Mouse (Mus musculus): ENCODE data around the gene Gm43517.

DNA sequence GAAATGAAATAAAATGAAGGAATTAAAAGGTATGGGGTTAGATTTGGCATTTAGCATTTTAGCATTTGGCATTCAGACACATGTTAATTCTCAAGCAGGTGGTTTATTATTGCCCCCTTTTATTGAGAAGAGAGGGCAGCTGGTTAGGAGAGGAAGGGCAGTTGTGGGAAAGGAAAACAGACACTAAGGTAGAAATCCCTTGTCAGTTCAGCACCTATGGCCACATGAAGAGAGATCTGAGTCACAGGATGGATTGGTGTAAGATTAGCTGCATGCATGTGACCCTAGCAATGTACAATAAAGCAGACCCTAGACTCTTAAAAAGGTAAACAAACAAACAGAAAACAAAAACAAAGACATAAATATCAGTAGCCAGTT is 13.2 kb downstream of the Gm43517 start:
- TF ChIP-seq CTCF (IDR thresholded peaks at IDR 0.05; ENCODE audit: low read depth) (no peak), EP300 (IDR thresholded peaks at IDR 0.05; ENCODE audit: low read depth) (no peak)

Data from heart, postnatal 0 days (tissue).